Mouse (Mus musculus) frontal cortex, postnatal 14 days (tissue): ENCODE data around the gene Slc30a10.
A peak's percentile ranks its signal among the peaks of the same experiment; 100 is the strongest.

Experiments
- DNase-seq, 2 experiments: peaks; one replicate each; pipeline ENCODE4 v3.0.0; 2022; ENCODE audit warnings: low spot score in 2 of 2

Slc30a10 gene

GRCm38 (mm10) chr1:185454575-185454954 is at the start of gene Slc30a10:
Gene Slc30a10, plus strand, starts transcription at chr1:185454848.
- peak; percentile 52 for DNase-seq

- no peak for DNase-seq
Measured at GRCm38 (mm10) chr1:185405921-185406320, 48.7 kb upstream of the Slc30a10 start.

- no peak for DNase-seq
Measured at GRCm38 (mm10) chr1:185409831-185410230, 44.8 kb upstream of the Slc30a10 start.

- DNase-seq, result no peak
Measured at GRCm38 (mm10) chr1:185418011-185418410, 36.6 kb upstream of the Slc30a10 start.

- DNase-seq, result no peak
Measured at GRCm38 (mm10) chr1:185419805-185420204, 34.8 kb upstream of the Slc30a10 start.

- no peak for DNase-seq
Measured at GRCm38 (mm10) chr1:185420776-185421175, 33.9 kb upstream of the Slc30a10 start.

GRCm38 (mm10) chr1:185426583-185426982 is 28.1 kb upstream of the Slc30a10 start:
- DNase-seq, result no peak

- DNase-seq, result no peak
Measured at GRCm38 (mm10) chr1:185430488-185430887, 24.2 kb upstream of the Slc30a10 start.

GRCm38 (mm10) chr1:185431245-185431997 is 23.2 kb upstream of the Slc30a10 start:
- no peak for DNase-seq

GRCm38 (mm10) chr1:185431998-185432317 is 22.7 kb upstream of the Slc30a10 start:
- DNase-seq, result no peak

GRCm38 (mm10) chr1:185433112-185433511 is 21.5 kb upstream of the Slc30a10 start:
- DNase-seq, result no peak

- DNase-seq, result peak; percentile 39 to 49
Measured at GRCm38 (mm10) chr1:185438841-185439580, 15.6 kb upstream of the Slc30a10 start.

GRCm38 (mm10) chr1:185441703-185442472 is 12.8 kb upstream of the Slc30a10 start:
- no peak for DNase-seq

- no peak for DNase-seq
Measured at GRCm38 (mm10) chr1:185448936-185449335, 5.7 kb upstream of the Slc30a10 start.

- no peak for DNase-seq
Measured at GRCm38 (mm10) chr1:185449727-185450126, 4.9 kb upstream of the Slc30a10 start.

GRCm38 (mm10) chr1:185451077-185451476 is 3.6 kb upstream of the Slc30a10 start:
- no peak for DNase-seq

GRCm38 (mm10) chr1:185451495-185451894 is 3.2 kb upstream of the Slc30a10 start:
- no peak for DNase-seq

- DNase-seq, result no peak
Measured at GRCm38 (mm10) chr1:185452461-185452860, 2.2 kb upstream of the Slc30a10 start.

GRCm38 (mm10) chr1:185454144-185454543 is 504 bp upstream of the Slc30a10 start:
- no peak for DNase-seq

GRCm38 (mm10) chr1:185454955-185455701 is 480 bp downstream of the Slc30a10 start:
- peak; percentile 21 to 49 for DNase-seq

- no peak for DNase-seq
Measured at GRCm38 (mm10) chr1:185456327-185456726, 1.7 kb downstream of the Slc30a10 start.

- no peak for DNase-seq
Measured at GRCm38 (mm10) chr1:185460096-185460495, 5.4 kb downstream of the Slc30a10 start.
